Comparison of ENCODE assay signal across 19 mouse cellular contexts in the genomic region with DNA sequence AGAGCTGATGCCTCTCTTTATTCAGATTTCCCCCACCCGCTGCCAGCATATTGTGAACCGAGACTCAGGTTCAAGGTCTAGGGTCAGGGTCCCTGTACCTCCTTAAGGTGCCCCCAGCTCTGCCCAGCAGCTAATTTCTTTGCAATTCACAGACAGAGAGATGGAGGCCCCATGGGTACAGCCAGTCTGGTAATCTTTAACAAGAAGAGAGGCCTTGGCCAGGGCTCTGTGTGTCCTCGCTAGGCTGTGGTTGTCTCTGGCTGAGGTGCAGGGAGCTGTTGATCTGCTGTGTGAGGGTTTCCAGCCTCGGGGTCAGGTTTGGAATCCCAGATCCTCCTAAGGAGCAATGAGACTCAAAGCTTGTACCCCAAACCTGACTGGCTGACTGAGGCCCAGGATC. TPM values are rescaled to one million over a fixed set of nuclear protein-coding genes. Genes with fewer than 3 reads are reported as not detected.
"Had no signal": no experiment of that assay in that cellular context is flagged by ENCODE, and none has a peak within 500 bp of the region (broad histone marks: within the 10 kb centered on the region; RNA-seq: fewer than 3 reads in every experiment).

No protein-coding gene starts in this region.

- H3K36me3 ChIP-seq: limb, embryonic 13.5 days; liver, embryonic 15.5 days; midbrain, embryonic 10.5 days; neural tube, embryonic 15.5 days had no signal

- H3K4me1 ChIP-seq: limb, embryonic 13.5 days; liver, embryonic 15.5 days; midbrain, embryonic 10.5 days; neural tube, embryonic 15.5 days had no signal

- H3K27me3 ChIP-seq: liver, embryonic 15.5 days had no signal

- DNase-seq: left cerebral cortex, postnatal 4 days; lung, adult 2 months; lung, postnatal 4 days; midbrain, embryonic 14.5 days; right cerebral cortex, adult 18-20 months; right cerebral cortex, postnatal 25 days had no signal

- H3K9ac ChIP-seq: limb, embryonic 13.5 days; liver, embryonic 15.5 days; neural tube, embryonic 15.5 days had no signal

- H3K27ac ChIP-seq: limb, embryonic 13.5 days; liver, embryonic 15.5 days; midbrain, embryonic 10.5 days; neural tube, embryonic 15.5 days; stomach, postnatal 0 days had no signal

- H3K9me3 ChIP-seq: limb, embryonic 13.5 days; liver, embryonic 15.5 days; midbrain, embryonic 10.5 days; neural tube, embryonic 15.5 days had no signal

- H3K4me3 ChIP-seq: limb, embryonic 13.5 days; liver, embryonic 15.5 days; midbrain, embryonic 10.5 days; myocyte; neural tube, embryonic 15.5 days had no signal

- H3K4me2 ChIP-seq: limb, embryonic 13.5 days; liver, embryonic 15.5 days; neural tube, embryonic 15.5 days had no signal

- ATAC-seq: hindbrain, embryonic 16.5 days; inflammation-experienced regulatory T-cells, adult 6 months; lung, postnatal 0 days had no signal

RNA-seq across cellular contexts. Expression of a gene that starts 6.3 kb away (rescaled TPM):
- total RNA-seq: layer of hippocampus, adult 8-10 months; layer of hippocampus, postnatal 25 days; left cerebral cortex, postnatal 4 days; megakaryocyte, adult 5-6 weeks had no signal
- polyA plus RNA-seq: hindbrain, embryonic 16.5 days; inflammation-experienced regulatory T-cells, adult 6 months; lung, adult 2 months; lung, postnatal 0 days; midbrain, embryonic 10.5 days; midbrain, embryonic 14.5 days; myocyte; neural tube, embryonic 11.5 days had no signal

RNA-seq across cellular contexts. Expression of a gene that starts 11.0 kb away (rescaled TPM):
- total RNA-seq: layer of hippocampus, adult 8-10 months; layer of hippocampus, postnatal 25 days; left cerebral cortex, postnatal 4 days; megakaryocyte, adult 5-6 weeks had no signal
- polyA plus RNA-seq: hindbrain, embryonic 16.5 days; inflammation-experienced regulatory T-cells, adult 6 months; midbrain, embryonic 10.5 days; midbrain, embryonic 14.5 days; myocyte had no signal
